Mouse (Mus musculus) small intestine, adult 2 months (tissue): ENCODE results near the gene Fes. TPM values are rescaled to one million over a fixed set of nuclear protein-coding genes. Genes with fewer than 3 reads are reported as not detected.
A peak's percentile ranks its signal among the peaks of the same experiment; 100 is the strongest.

ENCODE experiments used
- H3K27ac ChIP-seq: fragments of 200-500 bp; 2 replicates; pipeline ENCODE4 v1.5.1; 2012; ENCODE audit warnings: low read depth, low read length, control low read depth, inconsistent platforms; ENCODE audit not compliant: insufficient read depth
- H3K27me3 ChIP-seq: fragments of 200-500 bp; 2 replicates; pipeline ENCODE4 v1.6.1; 2012; ENCODE audit warnings: mild to moderate bottlenecking, moderate library complexity, low read length, inconsistent platforms; ENCODE audit not compliant: control insufficient read depth, insufficient read depth
- H3K36me3 ChIP-seq: fragments of 200-500 bp; 2 replicates; pipeline ENCODE4 v1.6.1; 2012; ENCODE audit warnings: mild to moderate bottlenecking, low read length, control low read depth, inconsistent platforms; ENCODE audit not compliant: control insufficient read depth, insufficient read depth
- H3K4me1 ChIP-seq: fragments of 200-500 bp; 2 replicates; pipeline ENCODE4 v1.6.1; 2012; ENCODE audit warnings: low read length, inconsistent platforms, mixed read lengths; ENCODE audit not compliant: control insufficient read depth, insufficient read depth, insufficient read length
- H3K4me3 ChIP-seq: fragments of 200-500 bp; 2 replicates; pipeline ENCODE4 v1.5.1; 2012; ENCODE audit warnings: low read depth, mild to moderate bottlenecking, control low read depth, inconsistent platforms, low read length, moderate library complexity
- CTCF ChIP-seq: fragments of 200-500 bp; IDR thresholded peaks from 2 replicates; pipeline ENCODE4 v1.5.1; 2012; ENCODE audit warnings: low read depth, mild to moderate bottlenecking, control low read depth, inconsistent platforms, low read length, moderate library complexity, mixed read lengths; ENCODE audit not compliant: insufficient replicate concordance, insufficient read length; ENCODE audit errors: extremely low read depth
- POLR2A ChIP-seq: fragments of 200-500 bp; IDR thresholded peaks from 2 replicates; pipeline ENCODE4 v1.6.1; 2012; ENCODE audit warnings: low read depth, mild to moderate bottlenecking, control low read depth, inconsistent platforms, low read length, moderate library complexity
- WGBS: fragments of 180-500 bp; shearing (Covaris S2); methylation state at CpG from one replicate; pipeline ENCODE4 v1.1.7; 2018; 5-methylcytosine and 5-hydroxymethylcytosine counted together
- polyA plus RNA-seq: library from polyadenylated mRNA; depleted of rRNA; stranded (reverse); fragments of >200 nt; gene quantifications from 2 replicates; pipeline ENCODE4 v1.2.3, GENCODE M21; 2012

Fes gene
- polyA plus RNA-seq, 1 experiment: 16.6 TPM

GRCm38 (mm10) chr7:80422759-80423480 is 35.2 kb upstream of the Fes start:
- H3K27me3 ChIP-seq: no peaks in the 10 kb centered on the region
- H3K4me1 ChIP-seq: peaks cover 14% of the 10 kb centered on the region
- TF ChIP-seq CTCF (no peak), POLR2A (no peak)
- no peak overlapping the region for H3K27ac ChIP-seq
- 11% methylated on average over 20 of the region's 20 CpGs for WGBS
- H3K4me3 ChIP-seq: no peak overlapping the region
- no peaks in the 10 kb centered on the region for H3K36me3 ChIP-seq

- 95% methylated on average over 6 of the region's 6 CpGs for whole genome bisulfite sequencing
- Histone ChIP-seq H3K36me3 (no peaks in the 10 kb centered on the region), H3K27ac (no peak overlapping the region)
Observed at GRCm38 (mm10) chr7:80421576-80421975, 33.8 kb upstream of the Fes start.

GRCm38 (mm10) chr7:80420586-80420985 is 32.8 kb upstream of the Fes start:
- 73% methylated on average over 4 of the region's 4 CpGs for WGBS

More at GRCm38 (mm10) chr7:80421576-80421975, 33.8 kb upstream of the Fes start:
- no peak for TF ChIP-seq POLR2A
- no peak for TF ChIP-seq CTCF
- Histone ChIP-seq H3K27me3 (no peaks in the 10 kb centered on the region), H3K4me1 (peaks cover 14% of the 10 kb centered on the region), H3K4me3 (no peak overlapping the region)

GRCm38 (mm10) chr7:80419278-80419677 is 31.5 kb upstream of the Fes start:
- Histone ChIP-seq H3K4me3 (no peak overlapping the region), H3K27ac (no peak overlapping the region), H3K36me3 (no peaks in the 10 kb centered on the region), H3K27me3 (no peaks in the 10 kb centered on the region), H3K4me1 (peaks cover 17% of the 10 kb centered on the region)
- TF ChIP-seq CTCF: no peak
- TF ChIP-seq POLR2A: no peak
- WGBS: 22% methylated on average over 3 of the region's 3 CpGs

More at GRCm38 (mm10) chr7:80420586-80420985, 32.8 kb upstream of the Fes start:
- H3K4me3 ChIP-seq: no peak overlapping the region
- no peaks in the 10 kb centered on the region for H3K36me3 ChIP-seq
- peak overlapping the region; percentile 3; the same call in 1 of the 2 replicates for H3K27ac ChIP-seq
- peaks cover 17% of the 10 kb centered on the region for H3K4me1 ChIP-seq
- no peak for TF ChIP-seq POLR2A
- TF ChIP-seq CTCF: no peak
- no peaks in the 10 kb centered on the region for H3K27me3 ChIP-seq

GRCm38 (mm10) chr7:80418036-80418435 is 30.3 kb upstream of the Fes start:
- no peak overlapping the region for H3K27ac ChIP-seq
- 74% methylated on average over 3 of the region's 3 CpGs for WGBS
- TF ChIP-seq CTCF: no peak
- no peak for TF ChIP-seq POLR2A
- H3K4me1 ChIP-seq: peaks cover 16% of the 10 kb centered on the region
- no peaks in the 10 kb centered on the region for H3K36me3 ChIP-seq
- no peak overlapping the region for H3K4me3 ChIP-seq
- no peaks in the 10 kb centered on the region for H3K27me3 ChIP-seq

DNA sequence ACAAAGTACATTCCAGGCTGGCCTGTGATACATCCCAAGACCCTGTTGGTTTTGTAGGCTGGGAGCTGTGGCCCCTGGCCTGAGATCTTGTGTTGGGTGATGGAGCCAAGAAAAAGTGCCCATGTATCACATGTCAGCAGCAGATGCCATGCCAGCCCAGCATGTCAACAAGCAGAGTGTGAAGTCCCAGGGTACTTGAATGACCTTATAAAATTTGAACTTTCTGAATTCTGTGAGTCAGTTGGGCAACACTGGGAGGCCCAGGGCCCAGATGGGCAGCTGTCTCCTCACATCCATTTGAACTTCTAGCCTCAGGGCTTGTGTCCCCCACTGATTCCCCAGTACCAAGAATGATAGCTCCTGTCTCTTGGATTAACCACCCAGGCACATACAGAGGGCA is 29.9 kb upstream of the Fes start:
- no peaks in the 10 kb centered on the region for H3K27me3 ChIP-seq
- H3K36me3 ChIP-seq: no peaks in the 10 kb centered on the region
- TF ChIP-seq CTCF (no peak), POLR2A (no peak)

DNA sequence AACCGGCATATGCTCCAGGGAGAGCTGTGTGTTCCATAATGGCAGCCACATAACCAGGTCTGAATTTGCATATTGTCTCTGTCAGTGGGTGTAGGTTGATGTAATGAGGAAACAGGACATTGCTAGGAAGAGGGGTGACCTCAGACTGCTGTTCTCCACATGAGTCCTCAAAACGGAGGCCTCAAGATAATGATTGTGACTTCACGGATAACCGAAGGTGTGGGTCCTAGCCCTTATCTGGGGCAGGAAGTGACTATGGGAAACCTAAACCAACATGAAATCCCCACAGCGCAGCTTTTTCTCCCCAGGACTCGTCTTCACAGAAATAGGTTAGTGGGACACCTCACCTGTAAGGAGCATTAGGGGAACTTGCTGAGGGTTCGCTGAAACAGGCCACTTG is 29.2 kb upstream of the Fes start:
- no peak overlapping the region for H3K27ac ChIP-seq
- 87% methylated on average over 7 of the region's 7 CpGs for WGBS

More for the DNA sequence above, 29.9 kb upstream of the Fes start:
- no peak overlapping the region for H3K4me3 ChIP-seq
- peaks cover 16% of the 10 kb centered on the region for H3K4me1 ChIP-seq
- no peak overlapping the region for H3K27ac ChIP-seq

More for the DNA sequence above, 29.2 kb upstream of the Fes start:
- TF ChIP-seq CTCF: no peak
- Histone ChIP-seq H3K4me1 (peaks cover 16% of the 10 kb centered on the region), H3K27me3 (no peaks in the 10 kb centered on the region), H3K4me3 (no peak overlapping the region), H3K36me3 (no peaks in the 10 kb centered on the region)
